Mouse (Mus musculus) intestine, postnatal 0 days (tissue): ENCODE results near the gene Ankrd55. TPM values are rescaled to one million over a fixed set of nuclear protein-coding genes. Genes with fewer than 3 reads are reported as not detected.

Experiments
- ATAC-seq: fragments of 200-750 bp; cut with Nextera tagmentation; 2 replicates; pipeline ENCODE4 v1.8.0; 2017; ENCODE audit warnings: mild to moderate bottlenecking, moderate TSS enrichment, moderate library complexity
- H3K27ac ChIP-seq: fragments of 300-500 bp; sonication (generic); 2 replicates; pipeline ENCODE4 v1.5.1; 2014; ENCODE audit warnings: mild to moderate bottlenecking, low read depth, low read length, moderate library complexity
- H3K27me3 ChIP-seq: fragments of 300-500 bp; sonication (generic); replicated peaks from 2 replicates; pipeline ENCODE4 v1.6.1; 2014; ENCODE audit warnings: low read length, mixed read lengths; ENCODE audit not compliant: control insufficient read depth, insufficient read depth
- H3K36me3 ChIP-seq: fragments of 300-500 bp; sonication (generic); 2 replicates; pipeline ENCODE4 v1.6.1; 2014; ENCODE audit warnings: mild to moderate bottlenecking, moderate library complexity; ENCODE audit not compliant: control insufficient read depth, insufficient read depth
- H3K4me1 ChIP-seq: fragments of 300-500 bp; sonication (generic); replicated peaks from 2 replicates; pipeline ENCODE4 v1.6.1; 2014; ENCODE audit warnings: antibody characterized with exemption, low read length, mixed read lengths; ENCODE audit not compliant: control insufficient read depth, insufficient read depth
- H3K4me2 ChIP-seq: fragments of 300-500 bp; sonication (generic); replicated peaks from 2 replicates; pipeline ENCODE4 v1.6.1; 2014; ENCODE audit warnings: low read depth, mild to moderate bottlenecking, moderate library complexity
- H3K4me3 ChIP-seq: fragments of 300-500 bp; sonication (generic); 2 replicates; pipeline ENCODE4 v1.5.1; 2014; ENCODE audit warnings: low read depth, low read length
- H3K9ac ChIP-seq: fragments of 300-500 bp; sonication (generic); 2 replicates; pipeline ENCODE4 v1.6.1; 2014; ENCODE audit warnings: mild to moderate bottlenecking, low read depth, low read length
- H3K9me3 ChIP-seq: fragments of 300-500 bp; sonication (generic); 2 replicates; pipeline ENCODE4 v1.6.1; 2016; ENCODE audit warnings: mixed run types; ENCODE audit not compliant: control insufficient read depth
- CTCF ChIP-seq: sonication (generic); IDR thresholded peaks from 2 replicates; pipeline ENCODE4 v1.5.1; 2016; ENCODE audit warnings: low read depth, mild to moderate bottlenecking, control low read depth, antibody characterized with exemption, moderate library complexity
- WGBS: fragments of 180-500 bp; shearing (Covaris S2); extraction: QIAGEN DNeasy Blood & Tissue Kit; methylation state at CpG from one replicate; pipeline ENCODE4 v1.1.7; 2014; 5-methylcytosine and 5-hydroxymethylcytosine counted together
- polyA plus RNA-seq: library from polyadenylated mRNA; unstranded; fragments of >200 nt; fragmentation: Nextera tagmentation; extraction: Ambion mirVana; gene quantifications from 2 replicates; pipeline ENCODE4 v1.2.1, GENCODE M21; 2015

Gene Ankrd55
- polyA plus RNA-seq, 1 experiment from 2014 or later: 0.47 TPM

DNA sequence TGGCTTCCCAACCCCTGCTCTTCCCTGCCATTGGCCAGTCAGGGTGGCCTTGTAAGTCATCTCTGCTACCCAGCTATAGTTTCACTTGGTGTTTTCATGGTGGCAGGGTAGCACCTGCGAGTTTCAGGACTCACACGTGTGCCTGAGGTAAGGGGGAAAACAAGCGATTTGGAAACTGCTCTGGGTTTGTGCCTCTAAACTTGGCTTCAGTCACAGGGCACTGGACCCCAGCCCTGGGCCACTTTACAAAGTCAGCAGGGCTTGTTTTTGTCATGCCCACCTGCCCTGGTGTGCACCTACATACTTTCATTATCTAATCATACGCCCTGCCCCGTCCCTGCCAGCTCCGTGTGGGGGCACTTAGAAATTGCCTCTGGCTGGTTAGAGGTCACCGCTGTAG lies 61.2 kb downstream of the Ankrd55 start:
- H3K36me3 ChIP-seq: no peaks in the 10 kb centered on the region
- H3K4me1 ChIP-seq: no peaks in the 10 kb centered on the region
- H3K4me3 ChIP-seq: no peak overlapping the region
- H3K27ac ChIP-seq: no peak overlapping the region
- no peaks in the 10 kb centered on the region for H3K9me3 ChIP-seq
- no peaks in the 10 kb centered on the region for H3K27me3 ChIP-seq
- no peak for TF ChIP-seq CTCF
- WGBS: 90% methylated on average over 7 of the region's 7 CpGs
- no peak overlapping the region for H3K4me2 ChIP-seq
- H3K9ac ChIP-seq: no peak overlapping the region
- no peak for ATAC-seq

DNA sequence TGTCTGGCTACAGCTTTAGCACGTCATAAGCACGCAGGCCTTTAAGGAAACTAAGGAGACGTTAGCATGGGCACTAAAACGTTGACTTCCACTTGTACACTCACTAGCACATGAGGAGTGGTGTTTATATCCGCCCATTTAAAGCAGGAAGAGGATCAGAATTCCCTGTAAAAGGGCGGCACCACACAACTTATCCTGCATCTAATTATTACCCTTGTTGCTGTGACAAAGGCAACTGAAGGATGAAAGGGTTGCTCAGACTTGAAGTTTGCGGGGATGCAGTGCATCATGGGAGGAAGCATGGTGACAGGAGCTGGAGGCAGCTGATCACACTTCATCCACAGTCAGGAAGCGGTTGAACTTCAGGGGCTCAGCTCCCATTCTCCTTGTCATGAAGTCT lies 63.7 kb downstream of the Ankrd55 start:
- Histone ChIP-seq H3K4me1 (no peaks in the 10 kb centered on the region), H3K36me3 (no peaks in the 10 kb centered on the region), H3K27ac (no peak overlapping the region), H3K27me3 (no peaks in the 10 kb centered on the region), H3K4me2 (no peak overlapping the region), H3K9me3 (no peaks in the 10 kb centered on the region), H3K9ac (no peak overlapping the region), H3K4me3 (no peak overlapping the region)
- ATAC-seq: no peak
- no peak for TF ChIP-seq CTCF
- WGBS: 61% methylated on average over 8 of the region's 8 CpGs

- WGBS: 48% methylated on average over 6 of the region's 6 CpGs
- no peak for TF ChIP-seq CTCF
These were observed 66.0 kb downstream of the Ankrd55 start for GRCm38 (mm10) chr13:112354109-112354867.

DNA sequence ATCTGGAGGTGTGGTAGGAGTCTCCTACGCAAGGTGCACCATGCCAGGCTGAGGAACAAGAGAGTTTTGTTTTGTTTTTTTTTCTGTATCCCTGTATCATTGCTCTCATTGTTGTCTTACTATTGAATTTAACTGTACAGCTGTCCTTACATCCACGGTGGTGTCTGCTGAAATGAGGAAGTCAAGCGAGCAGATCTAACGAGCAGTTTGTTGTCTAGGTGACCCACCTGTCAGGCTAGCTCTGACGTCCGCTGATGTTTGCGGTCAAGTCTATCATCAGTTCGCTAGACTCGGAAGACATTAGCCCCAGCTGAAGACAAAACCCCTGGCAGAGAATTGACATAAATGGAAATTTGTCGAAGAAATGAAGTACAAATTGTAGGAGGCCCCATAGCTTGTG lies 66.7 kb downstream of the Ankrd55 start:
- no peak overlapping the region for H3K4me2 ChIP-seq
- H3K4me3 ChIP-seq: no peak overlapping the region
- TF ChIP-seq CTCF: no peak
- no peak overlapping the region for H3K27ac ChIP-seq
- no peaks in the 10 kb centered on the region for H3K9me3 ChIP-seq
- no peaks in the 10 kb centered on the region for H3K4me1 ChIP-seq
- 80% methylated on average over 10 of the region's 10 CpGs for WGBS
- no peaks in the 10 kb centered on the region for H3K36me3 ChIP-seq
- H3K27me3 ChIP-seq: no peaks in the 10 kb centered on the region
- ATAC-seq: no peak
- no peak overlapping the region for H3K9ac ChIP-seq

More at GRCm38 (mm10) chr13:112354109-112354867, 66.0 kb downstream of the Ankrd55 start:
- H3K4me2 ChIP-seq: no peak overlapping the region
- no peaks in the 10 kb centered on the region for H3K27me3 ChIP-seq
- no peaks in the 10 kb centered on the region for H3K4me1 ChIP-seq
- H3K9ac ChIP-seq: no peak overlapping the region
- H3K4me3 ChIP-seq: no peak overlapping the region
- no peak overlapping the region for H3K27ac ChIP-seq
- no peak for ATAC-seq
- H3K9me3 ChIP-seq: no peaks in the 10 kb centered on the region
- H3K36me3 ChIP-seq: no peaks in the 10 kb centered on the region

- H3K27ac ChIP-seq: no peak overlapping the region
- H3K4me3 ChIP-seq: no peak overlapping the region
- no peak for ATAC-seq
- no peaks in the 10 kb centered on the region for H3K27me3 ChIP-seq
- H3K36me3 ChIP-seq: no peaks in the 10 kb centered on the region
- H3K9ac ChIP-seq: no peak overlapping the region
- no peak overlapping the region for H3K4me2 ChIP-seq
- no peaks in the 10 kb centered on the region for H3K9me3 ChIP-seq
- TF ChIP-seq CTCF: no peak
- WGBS: 84% methylated on average over 20 of the region's 20 CpGs
- H3K4me1 ChIP-seq: no peaks in the 10 kb centered on the region
These were observed 67.7 kb downstream of the Ankrd55 start for GRCm38 (mm10) chr13:112355794-112356486.

GRCm38 (mm10) chr13:112361575-112361974 lies 73.3 kb downstream of the Ankrd55 start:
- no peak overlapping the region for H3K9ac ChIP-seq
- no peaks in the 10 kb centered on the region for H3K36me3 ChIP-seq
- no peaks in the 10 kb centered on the region for H3K4me1 ChIP-seq
- H3K27ac ChIP-seq: no peak overlapping the region
- 88% methylated on average over 4 of the region's 4 CpGs for WGBS
- H3K4me2 ChIP-seq: no peak overlapping the region
- TF ChIP-seq CTCF: no peak
- H3K4me3 ChIP-seq: no peak overlapping the region
- no peaks in the 10 kb centered on the region for H3K27me3 ChIP-seq
- no peak for ATAC-seq
- no peaks in the 10 kb centered on the region for H3K9me3 ChIP-seq
